Mouse (Mus musculus) adrenal gland, postnatal 10 days (tissue): Measurements from ENCODE around the gene Pou1f1. TPM values are rescaled to one million over a fixed set of nuclear protein-coding genes. Genes with fewer than 3 reads are reported as not detected.

Source experiments
- DNase-seq: peaks from one replicate; pipeline ENCODE4 v3.0.0; 2021; ENCODE audit warnings: mixed read lengths
- total RNA-seq, 2 experiments: library from RNA; stranded (reverse); gene quantifications; 2 replicates each; pipeline ENCODE4 v1.2.3; 2021

The Pou1f1 gene
- total RNA-seq, 2 experiments from 2014 or later, result not detected

DNA sequence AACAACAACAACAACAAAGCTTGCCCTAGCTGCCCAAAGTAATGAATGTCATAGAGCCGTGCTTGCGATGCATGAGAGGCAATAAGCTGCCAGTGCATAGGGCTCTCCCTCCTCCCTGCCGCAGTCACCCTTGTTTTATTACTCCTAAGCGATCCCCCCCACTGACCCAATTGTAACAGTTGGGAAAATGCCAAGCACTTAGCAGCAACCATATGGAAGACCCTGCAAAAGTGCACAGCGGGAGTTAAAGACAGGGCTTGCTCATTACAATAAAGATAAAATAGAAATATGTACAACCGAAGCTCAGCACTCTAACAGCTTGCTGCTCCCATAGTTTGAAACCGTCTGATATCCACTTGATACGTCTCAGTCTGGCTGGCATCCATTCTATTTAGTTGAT, 44.0 kb downstream of the Pou1f1 start:
- DNase-seq, result no peak

GRCm38 (mm10) chr16:65564951-65565350, 44.6 kb downstream of the Pou1f1 start:
- DNase-seq, result no peak

GRCm38 (mm10) chr16:65568853-65569252, 48.5 kb downstream of the Pou1f1 start:
- DNase-seq, result no peak

DNA sequence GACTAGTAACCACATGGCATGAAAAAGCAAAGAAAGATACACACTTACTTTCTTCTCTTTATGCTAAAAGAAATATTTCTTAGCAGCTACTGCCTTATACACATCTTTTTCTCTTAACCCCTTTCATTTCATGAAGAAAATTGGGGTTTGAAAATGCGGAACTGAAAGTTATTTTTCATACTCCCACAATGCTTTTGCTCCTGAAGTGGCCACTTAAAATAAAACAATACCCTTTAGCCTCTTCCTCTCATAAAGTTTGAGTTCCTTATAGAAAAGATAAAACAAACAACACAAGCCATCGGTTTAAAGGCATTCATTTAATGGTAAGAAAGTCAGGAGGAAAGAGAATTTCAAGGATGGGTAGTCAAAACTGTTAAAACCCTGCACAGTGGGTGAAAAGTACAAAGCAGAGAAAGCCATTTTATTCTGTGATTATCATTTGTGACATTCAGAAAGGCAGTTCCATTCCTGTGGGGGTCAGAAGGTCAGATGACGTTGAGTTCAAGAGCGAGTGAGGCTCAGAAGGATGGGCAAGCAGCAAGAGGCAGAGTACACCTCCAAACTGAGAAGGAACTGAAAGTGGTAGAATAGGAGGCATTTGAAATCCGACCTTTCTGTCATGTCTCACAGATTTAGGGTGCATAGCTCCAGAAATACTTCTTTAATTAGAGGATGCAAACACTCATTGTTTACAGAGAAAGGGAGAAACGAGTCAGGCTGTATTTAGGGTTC, 57.2 kb downstream of the Pou1f1 start:
- DNase-seq, result no peak

Other genes starting within 250 kb of the Pou1f1 start
- 10 to 100 TPM; 59.2 to 60.2 TPM for gene Chmp2b, start 42.2 kb downstream of the Pou1f1 start, total RNA-seq